Mouse (Mus musculus) layer of hippocampus, adult 2 months (tissue): ENCODE data around the gene Zdhhc18. TPM values are rescaled to one million over a fixed set of nuclear protein-coding genes. Genes with fewer than 3 reads are reported as not detected.
A peak's percentile ranks its signal among the peaks of the same experiment; 100 is the strongest.

Experiments
- DNase-seq, 2 experiments: peaks; one replicate each; pipeline ENCODE4 v3.0.0; 2022; ENCODE audit warnings: low spot score in 2 of 2
- H3K27ac ChIP-seq: fragments of 200-600 bp; 2 replicates; pipeline ENCODE4 v1.8.1; 2022
- H3K4me3 ChIP-seq: fragments of 200-600 bp; 2 replicates; pipeline ENCODE4 v1.8.1; 2022; ENCODE audit warnings: mild to moderate bottlenecking
- CTCF ChIP-seq: fragments of 200-600 bp; conservative IDR thresholded peaks from 2 replicates; pipeline ENCODE4 v1.8.1; 2022; ENCODE audit warnings: antibody characterized with exemption, mild to moderate bottlenecking, moderate library complexity
- total RNA-seq, 2 experiments: library from RNA; stranded (reverse); gene quantifications; 2 replicates each; pipeline ENCODE4 v1.2.3; 2021

Gene Zdhhc18
- total RNA-seq, 2 experiments from 2014 or later, result 37.1 to 38.0 TPM

GRCm38 (mm10) chr4:133633332-133634042, 16.5 kb downstream of the Zdhhc18 start:
- peak; percentile 80 for TF ChIP-seq CTCF
- H3K27ac ChIP-seq, result peak overlapping the region; percentile 79
- peak; percentile 83 to 91 for DNase-seq
- peak overlapping the region; percentile 40 for H3K4me3 ChIP-seq

- no peak; the same call in 1 of the 2 replicates for TF ChIP-seq CTCF
- H3K4me3 ChIP-seq, result peak overlapping the region; percentile 72
- peak overlapping the region; percentile 84 for H3K27ac ChIP-seq
- DNase-seq, result no peak
Observed at GRCm38 (mm10) chr4:133632483-133633327, 17.2 kb downstream of the Zdhhc18 start.

- no peak for TF ChIP-seq CTCF
- no peak for DNase-seq
- H3K27ac ChIP-seq, result peak overlapping the region; percentile 84
- peak overlapping the region; percentile 72 for H3K4me3 ChIP-seq
Observed at GRCm38 (mm10) chr4:133631769-133632411, 18.1 kb downstream of the Zdhhc18 start.

GRCm38 (mm10) chr4:133631071-133631768, 18.7 kb downstream of the Zdhhc18 start:
- H3K27ac ChIP-seq, result peak overlapping the region; percentile 68
- DNase-seq, result no peak
- no peak for TF ChIP-seq CTCF
- H3K4me3 ChIP-seq, result peak overlapping the region; percentile 37; the same call in 1 of the 2 replicates

- no peak for TF ChIP-seq CTCF
- DNase-seq, result no peak
- H3K27ac ChIP-seq, result peak overlapping the region; percentile 68; the same call in 1 of the 2 replicates
- no peak overlapping the region for H3K4me3 ChIP-seq
Observed at GRCm38 (mm10) chr4:133630326-133630920, 19.5 kb downstream of the Zdhhc18 start.

- DNase-seq, result no peak
- Histone ChIP-seq H3K27ac (no peak overlapping the region), H3K4me3 (no peak overlapping the region)
- no peak for TF ChIP-seq CTCF
Observed at GRCm38 (mm10) chr4:133629191-133629590, 20.8 kb downstream of the Zdhhc18 start.

GRCm38 (mm10) chr4:133628517-133628916, 21.4 kb downstream of the Zdhhc18 start:
- Histone ChIP-seq H3K4me3 (no peak overlapping the region), H3K27ac (no peak overlapping the region)
- DNase-seq, result no peak
- TF ChIP-seq CTCF, result no peak

GRCm38 (mm10) chr4:133627039-133627438, 22.9 kb downstream of the Zdhhc18 start:
- DNase-seq, result no peak
- Histone ChIP-seq H3K27ac (no peak overlapping the region; the same call in 1 of the 2 replicates), H3K4me3 (no peak overlapping the region)
- no peak for TF ChIP-seq CTCF

- Histone ChIP-seq H3K27ac (no peak overlapping the region; the same call in 1 of the 2 replicates), H3K4me3 (no peak overlapping the region)
- TF ChIP-seq CTCF, result no peak
- DNase-seq, result no peak
Observed at GRCm38 (mm10) chr4:133626621-133627020, 23.3 kb downstream of the Zdhhc18 start.

GRCm38 (mm10) chr4:133626221-133626620, 23.7 kb downstream of the Zdhhc18 start:
- DNase-seq, result no peak
- no peak overlapping the region for H3K4me3 ChIP-seq
- H3K27ac ChIP-seq, result peak overlapping the region; percentile 77
- no peak for TF ChIP-seq CTCF

GRCm38 (mm10) chr4:133625621-133626071, 24.3 kb downstream of the Zdhhc18 start:
- Histone ChIP-seq H3K4me3 (no peak overlapping the region), H3K27ac (peak overlapping the region; percentile 77; the same call in 1 of the 2 replicates)
- no peak for TF ChIP-seq CTCF
- DNase-seq, result no peak

- DNase-seq, result no peak
- Histone ChIP-seq H3K4me3 (no peak overlapping the region), H3K27ac (no peak overlapping the region)
- no peak for TF ChIP-seq CTCF
Observed at GRCm38 (mm10) chr4:133624830-133625229, 25.1 kb downstream of the Zdhhc18 start.
